Mouse (Mus musculus) limb, embryonic 14.5 days (tissue): ENCODE data around the gene Zmym1. TPM values are rescaled to one million over a fixed set of nuclear protein-coding genes. Genes with fewer than 3 reads are reported as not detected.
"Not testable (repeated sequence)": the region's sequence is repeated elsewhere in the genome, so short reads cannot be mapped to it uniquely, and the experiment has no call there.

Experiments
- ATAC-seq: fragments of 200-750 bp; cut with Nextera tagmentation; 2 replicates; pipeline ENCODE4 v1.8.0; 2017; ENCODE audit warnings: low read depth, moderate number of reproducible peaks, moderate TSS enrichment; ENCODE audit not compliant: low FRiP score
- DNase-seq: peaks from one replicate; pipeline ENCODE4 v3.0.0-alpha.2; 2015; ENCODE audit warnings: low spot score
- H3K27ac ChIP-seq: fragments of 300-500 bp; sonication (generic); replicated peaks from 2 replicates; pipeline ENCODE4 v1.5.1; 2014; ENCODE audit warnings: low read depth, mild to moderate bottlenecking, low read length, moderate library complexity, mixed read lengths
- H3K27me3 ChIP-seq: fragments of 300-500 bp; sonication (generic); 2 replicates; pipeline ENCODE4 v1.6.1; 2014; ENCODE audit warnings: low read length, mixed read lengths; ENCODE audit not compliant: control insufficient read depth, insufficient read depth
- H3K36me3 ChIP-seq: fragments of 300-500 bp; sonication (generic); 2 replicates; pipeline ENCODE4 v1.6.1; 2014; ENCODE audit warnings: mild to moderate bottlenecking, low read length, moderate library complexity, mixed read lengths; ENCODE audit not compliant: control insufficient read depth, insufficient read depth
- H3K4me1 ChIP-seq: fragments of 300-500 bp; sonication (generic); 2 replicates; pipeline ENCODE4 v1.6.1; 2014; ENCODE audit warnings: antibody characterized with exemption, low read length, mixed read lengths; ENCODE audit not compliant: control insufficient read depth, insufficient read depth
- H3K4me2 ChIP-seq: fragments of 300-500 bp; sonication (generic); replicated peaks from 2 replicates; pipeline ENCODE4 v1.6.1; 2014; ENCODE audit warnings: low read depth, mild to moderate bottlenecking, low read length, moderate library complexity; ENCODE audit not compliant: severe bottlenecking
- H3K4me3 ChIP-seq: fragments of 300-500 bp; sonication (generic); replicated peaks from 2 replicates; pipeline ENCODE4 v1.5.1; 2014; ENCODE audit warnings: low read length
- H3K9ac ChIP-seq: fragments of 300-500 bp; sonication (generic); 2 replicates; pipeline ENCODE4 v1.6.1; 2014; ENCODE audit warnings: mild to moderate bottlenecking, low read depth, low read length, moderate library complexity; ENCODE audit not compliant: severe bottlenecking
- H3K9me3 ChIP-seq: fragments of 300-500 bp; sonication (generic); 2 replicates; pipeline ENCODE4 v1.6.1; 2016; ENCODE audit warnings: low read length; ENCODE audit not compliant: control insufficient read depth
- POLR2A ChIP-seq: fragments of 200-500 bp; IDR thresholded peaks from 2 replicates; pipeline ENCODE4 v1.8.0; 2012; ENCODE audit warnings: inconsistent platforms, mild to moderate bottlenecking, moderate library complexity, borderline replicate concordance; ENCODE audit not compliant: insufficient read depth, insufficient read length; ENCODE audit errors: extremely low read depth
- WGBS: fragments of 180-500 bp; shearing (Covaris S2); extraction: QIAGEN DNeasy Blood & Tissue Kit; methylation state at CpG from one replicate; pipeline ENCODE4 v1.1.7; 2014; 5-methylcytosine and 5-hydroxymethylcytosine counted together
- polyA plus RNA-seq, 2 experiments: library from polyadenylated mRNA; depleted of rRNA in 1 of 2; stranded (reverse) in 1 of 2; unstranded in 1 of 2; fragments of >200 nt; fragmentation: Nextera tagmentation in 1 of 2; extraction: Ambion mirVana in 1 of 2; gene quantifications; 2 replicates each; pipeline versions ENCODE4 v1.2.1 to v1.2.3; 2012 to 2014

Zmym1 gene
- polyA plus RNA-seq, 2 experiments: 11.5 to 23.3 TPM

DNA sequence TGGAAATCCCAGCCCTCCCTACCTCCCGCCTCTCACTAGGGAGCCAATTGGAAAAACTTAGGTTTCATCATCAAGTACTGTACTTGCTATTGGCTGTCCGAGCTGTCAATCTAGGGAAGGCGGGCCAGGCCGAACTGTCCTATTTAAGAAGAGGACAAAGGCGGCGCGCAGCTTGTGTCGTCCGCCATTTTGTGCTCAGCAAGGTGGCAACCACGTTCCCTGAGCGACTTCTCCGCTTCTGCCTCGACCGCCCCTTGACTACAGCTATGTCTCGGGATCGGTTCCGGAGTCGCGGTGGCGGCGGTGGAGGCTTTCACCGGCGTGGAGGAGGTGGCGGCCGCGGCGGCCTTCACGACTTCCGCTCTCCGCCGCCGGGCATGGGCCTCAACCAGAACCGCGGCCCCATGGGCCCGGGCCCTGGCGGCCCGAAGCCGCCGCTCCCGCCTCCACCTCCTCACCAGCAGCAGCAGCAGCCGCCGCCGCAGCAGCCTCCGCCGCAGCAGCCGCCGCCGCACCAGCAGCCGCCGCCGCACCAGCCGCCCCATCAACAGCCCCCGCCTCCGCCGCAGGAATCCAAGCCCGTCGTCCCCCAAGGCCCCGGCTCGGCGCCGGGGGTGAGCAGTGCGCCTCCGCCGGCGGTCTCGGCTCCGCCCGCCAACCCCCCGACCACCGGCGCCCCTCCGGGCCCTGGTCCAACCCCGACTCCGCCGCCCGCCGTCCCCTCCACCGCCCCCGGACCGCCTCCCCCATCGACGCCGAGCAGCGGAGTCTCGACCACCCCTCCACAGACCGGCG is 39.6 kb downstream of the Zmym1 start, which contains the start of gene Sfpq:
Sfpq (plus strand) TSS at position 174 of the 795 bp plus-strand sequence.
- H3K4me2 ChIP-seq: peak within 1 kb of the TSS; percentile 88
- H3K9me3 ChIP-seq: no peaks in the 10 kb centered on the region
- under 1% methylated on average over 51 of the region's 87 CpGs for WGBS
- H3K9ac ChIP-seq: peak within 1 kb of the TSS; percentile 100
- peak within 1 kb of the TSS; percentile 99 for H3K27ac ChIP-seq
- no peaks in the 10 kb centered on the region for H3K27me3 ChIP-seq
- peak; percentile 97 for ATAC-seq
- TF ChIP-seq POLR2A: peak; percentile 96; the same call in 1 of the 2 replicates
- H3K36me3 ChIP-seq: peaks cover 42% of the 10 kb centered on the region
- peaks cover 17% of the 10 kb centered on the region for H3K4me1 ChIP-seq
- H3K4me3 ChIP-seq: peak within 1 kb of the TSS; percentile 100
- DNase-seq: peak; percentile 99

DNA sequence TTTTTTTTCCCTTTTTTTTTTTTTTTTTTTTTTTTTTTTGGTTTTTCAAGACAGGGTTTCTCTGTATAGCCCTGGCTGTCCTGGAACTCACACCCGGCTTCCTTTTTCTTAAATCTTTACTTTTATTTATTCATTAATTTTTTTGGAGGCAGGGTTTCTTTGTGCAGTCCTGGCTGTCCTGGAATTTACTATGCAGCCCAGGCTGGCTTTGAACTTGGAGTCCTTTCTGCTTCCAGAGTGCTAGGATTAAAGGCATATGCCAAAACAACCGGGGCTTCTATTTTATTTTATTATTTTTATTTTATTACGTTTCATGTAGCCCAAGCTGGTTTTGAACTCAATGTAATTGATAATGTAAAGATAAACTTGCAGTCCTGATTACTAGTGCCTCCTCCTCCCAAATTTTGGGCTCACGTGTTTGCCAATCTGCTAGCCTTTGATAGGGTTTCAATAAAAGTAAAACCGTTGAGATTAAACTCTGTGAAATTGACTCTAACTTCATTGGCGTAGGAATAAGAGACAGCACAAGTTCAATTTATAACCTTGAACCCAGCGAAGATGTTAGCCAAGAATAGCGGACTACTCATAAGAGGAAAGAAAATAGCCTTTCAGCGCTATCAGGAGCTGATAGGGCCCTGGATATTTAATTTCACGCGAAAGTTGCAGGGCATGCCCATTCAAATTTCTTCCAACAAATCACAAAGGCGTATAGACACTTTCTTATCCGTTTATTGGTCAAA is 40.4 kb downstream of the Zmym1 start:
- H3K4me3 ChIP-seq: peak overlapping the region; percentile 100
- peaks cover 17% of the 10 kb centered on the region for H3K4me1 ChIP-seq
- H3K9me3 ChIP-seq: no peaks in the 10 kb centered on the region
- peaks cover 34% of the 10 kb centered on the region for H3K36me3 ChIP-seq
- TF ChIP-seq POLR2A: no peak
- DNase-seq (no peak), ATAC-seq (no peak)
- WGBS: 9% methylated on average over 13 of the region's 13 CpGs
- no peaks in the 10 kb centered on the region for H3K27me3 ChIP-seq
- H3K27ac ChIP-seq: no peak overlapping the region; the same call in 1 of the 2 replicates
- H3K9ac ChIP-seq: no peak overlapping the region
- H3K4me2 ChIP-seq: peak overlapping the region; percentile 50

DNA sequence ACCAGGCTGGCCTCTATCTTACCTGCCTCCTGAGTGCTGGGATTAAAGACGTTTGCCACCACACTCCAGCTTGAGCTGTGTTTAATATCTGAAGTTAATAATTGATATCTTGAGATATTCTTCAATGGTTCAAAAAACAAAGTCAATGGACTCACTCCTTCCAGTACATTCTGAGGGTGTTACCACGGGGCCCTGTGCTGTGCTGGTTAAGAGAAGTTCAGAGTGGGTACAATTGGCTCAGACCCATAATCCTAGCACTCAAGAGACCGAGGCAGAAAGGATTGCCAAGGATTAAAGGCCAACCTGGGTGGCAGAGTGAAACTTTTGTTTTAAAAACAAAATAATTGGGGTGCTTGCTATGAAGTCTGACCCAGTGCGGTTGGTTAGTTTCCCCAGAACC is 44.6 kb downstream of the Zmym1 start:
- Histone ChIP-seq H3K4me3 (no peak overlapping the region), H3K4me2 (no peak overlapping the region), H3K27ac (no peak overlapping the region), H3K9me3 (no peaks in the 10 kb centered on the region), H3K36me3 (no peaks in the 10 kb centered on the region), H3K4me1 (0 out of 2 replicates have a peak, but pooled peaks cover 3% of the 10 kb centered on the region), H3K27me3 (no peaks in the 10 kb centered on the region), H3K9ac (no peak overlapping the region)
- ATAC-seq (no peak), DNase-seq (no peak)
- no peak for TF ChIP-seq POLR2A
- 89% methylated on average over 4 of the region's 4 CpGs for WGBS

DNA sequence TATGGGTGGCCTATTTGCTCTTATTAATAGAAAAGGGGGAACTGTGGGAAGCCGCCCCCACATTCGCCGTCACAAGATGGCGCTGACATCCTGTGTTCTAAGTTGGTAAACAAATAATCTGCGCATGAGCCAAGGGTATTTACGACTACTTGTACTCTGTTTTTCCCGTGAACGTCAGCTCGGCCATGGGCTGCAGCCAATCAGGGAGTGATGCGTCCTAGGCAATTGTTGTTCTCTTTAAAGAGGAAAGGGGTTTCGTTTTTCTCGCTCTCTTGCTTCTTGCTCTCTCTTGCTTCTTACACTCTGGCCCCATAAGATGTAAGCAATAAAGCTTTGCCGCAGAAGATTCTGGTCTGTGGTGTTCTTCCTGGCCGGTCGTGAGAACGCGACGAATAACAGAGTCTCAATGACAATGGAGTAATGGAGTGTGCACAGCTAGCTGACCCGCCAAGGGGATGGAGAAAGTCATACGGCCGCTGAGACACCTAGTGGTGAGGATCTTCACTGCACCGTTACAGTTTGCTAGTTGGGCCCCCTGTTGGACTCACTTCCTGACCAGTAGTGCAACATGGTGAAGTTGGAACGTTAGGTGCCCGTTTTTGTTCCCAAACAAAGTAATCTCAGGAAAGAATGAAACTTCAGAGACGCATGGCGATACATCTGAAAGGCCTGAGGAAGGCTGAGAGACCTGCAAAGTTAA is 45.5 kb downstream of the Zmym1 start:
- H3K27ac ChIP-seq, H3K27me3 ChIP-seq, H3K36me3 ChIP-seq, H3K9me3 ChIP-seq, H3K4me1 ChIP-seq: not testable (repeated sequence)
- H3K4me3 ChIP-seq: peak overlapping the region; percentile 26
- WGBS: 13% methylated on average over 14 of the region's 26 CpGs
- peak; percentile 92 for ATAC-seq
- 0 out of 2 replicates have a peak overlapping the region, but pooled peaks have one; percentile 26 for H3K9ac ChIP-seq
- H3K4me2 ChIP-seq: peak overlapping the region; percentile 22
- DNase-seq: peak; percentile 90

DNA sequence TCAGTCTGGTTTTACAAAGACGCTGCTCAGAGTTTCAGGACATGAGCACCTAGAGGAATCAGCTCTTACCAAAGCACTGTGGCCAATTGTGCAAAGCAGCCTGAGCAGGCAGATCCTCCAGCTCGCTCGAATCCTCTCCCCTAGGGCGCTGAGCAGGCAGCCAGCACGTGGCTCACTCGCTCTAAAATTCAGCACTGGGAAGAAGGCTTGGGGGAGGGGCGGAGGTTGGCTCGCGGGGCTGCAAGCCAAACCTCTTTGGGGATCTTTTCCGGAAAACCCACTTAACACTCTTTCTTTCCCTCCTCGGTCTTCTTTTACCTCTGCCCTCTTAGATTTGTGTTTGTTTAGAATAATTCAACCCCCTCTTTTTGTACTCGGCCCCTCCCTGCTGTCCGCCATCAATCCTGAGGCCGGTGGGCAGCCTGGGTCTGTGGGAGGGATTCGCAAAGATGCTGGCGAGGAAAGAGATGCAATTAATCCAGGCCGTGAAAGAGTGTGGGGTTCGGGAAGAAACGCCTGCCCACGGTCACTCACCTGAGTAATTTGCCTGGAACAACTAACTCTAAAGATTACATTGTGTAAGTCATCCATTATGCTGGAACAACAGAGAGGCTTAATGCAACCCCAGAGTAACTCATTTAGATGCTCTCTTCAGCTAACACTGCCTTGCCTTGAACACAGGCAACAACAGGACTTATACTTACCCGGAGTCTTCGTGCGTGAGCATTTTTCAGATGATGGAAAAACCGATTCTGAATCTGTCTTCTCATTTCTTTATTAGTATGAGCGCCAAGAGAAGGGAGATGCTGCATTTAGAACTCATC is 55.6 kb downstream of the Zmym1 start:
- DNase-seq (peak; percentile 48), ATAC-seq (peak; percentile 63)

More for the DNA sequence above, 55.6 kb downstream of the Zmym1 start:
- no peak overlapping the region for H3K27ac ChIP-seq
- H3K4me3 ChIP-seq: peak overlapping the region; percentile 33
- no peaks in the 10 kb centered on the region for H3K9me3 ChIP-seq
- H3K36me3 ChIP-seq: no peaks in the 10 kb centered on the region
- WGBS: 21% methylated on average over 23 of the region's 25 CpGs
- peak overlapping the region; percentile 51 for H3K4me2 ChIP-seq
- no peaks in the 10 kb centered on the region for H3K27me3 ChIP-seq
- no peak for TF ChIP-seq POLR2A
- no peaks in the 10 kb centered on the region; the same call in 1 of the 2 replicates for H3K4me1 ChIP-seq
- peak overlapping the region; percentile 53 for H3K9ac ChIP-seq
